Mouse (Mus musculus) thymus, adult 18-20 months (tissue): ENCODE measurements around the gene Gm13178.

Experiments
- DNase-seq, 2 experiments: peaks; one replicate each; pipeline ENCODE4 v3.0.0; 2022; ENCODE audit warnings: mixed read lengths in 2 of 2

Gene Gm13178

GRCm38 (mm10) chr4:144721304-144721703 lies at the start of gene Gm13178:
Gm13178 (minus strand) TSS chr4:144721404.
- no peak for DNase-seq

GRCm38 (mm10) chr4:144765722-144766121 lies 44.5 kb upstream of the Gm13178 start:
- DNase-seq, result no peak

GRCm38 (mm10) chr4:144749139-144749538 lies 27.9 kb upstream of the Gm13178 start:
- DNase-seq, result no peak

GRCm38 (mm10) chr4:144719691-144720090 lies 1.5 kb downstream of the Gm13178 start:
- no peak for DNase-seq

GRCm38 (mm10) chr4:144718288-144718687 lies 2.9 kb downstream of the Gm13178 start:
- peak in 1 of 2 experiments; percentile 1 for DNase-seq

- DNase-seq, result no peak
Measured at GRCm38 (mm10) chr4:144686268-144686667, 34.9 kb downstream of the Gm13178 start, which contains the start of gene Gm436. Gm436 (minus strand) TSS chr4:144686368.
